Mouse (Mus musculus) small intestine, adult 2 months (tissue): ENCODE data around the gene Zfp661. TPM values are rescaled to one million over a fixed set of nuclear protein-coding genes. Genes with fewer than 3 reads are reported as not detected.

Experiments
- H3K27ac ChIP-seq: fragments of 200-500 bp; 2 replicates; pipeline ENCODE4 v1.5.1; 2012; ENCODE audit warnings: low read depth, low read length, control low read depth, inconsistent platforms; ENCODE audit not compliant: insufficient read depth
- H3K27me3 ChIP-seq: fragments of 200-500 bp; 2 replicates; pipeline ENCODE4 v1.6.1; 2012; ENCODE audit warnings: mild to moderate bottlenecking, moderate library complexity, low read length, inconsistent platforms; ENCODE audit not compliant: control insufficient read depth, insufficient read depth
- H3K36me3 ChIP-seq: fragments of 200-500 bp; 2 replicates; pipeline ENCODE4 v1.6.1; 2012; ENCODE audit warnings: mild to moderate bottlenecking, low read length, control low read depth, inconsistent platforms; ENCODE audit not compliant: control insufficient read depth, insufficient read depth
- H3K4me1 ChIP-seq: fragments of 200-500 bp; 2 replicates; pipeline ENCODE4 v1.6.1; 2012; ENCODE audit warnings: low read length, inconsistent platforms, mixed read lengths; ENCODE audit not compliant: control insufficient read depth, insufficient read depth, insufficient read length
- H3K4me3 ChIP-seq: fragments of 200-500 bp; 2 replicates; pipeline ENCODE4 v1.5.1; 2012; ENCODE audit warnings: low read depth, mild to moderate bottlenecking, control low read depth, inconsistent platforms, low read length, moderate library complexity
- CTCF ChIP-seq: fragments of 200-500 bp; IDR thresholded peaks from 2 replicates; pipeline ENCODE4 v1.5.1; 2012; ENCODE audit warnings: low read depth, mild to moderate bottlenecking, control low read depth, inconsistent platforms, low read length, moderate library complexity, mixed read lengths; ENCODE audit not compliant: insufficient replicate concordance, insufficient read length; ENCODE audit errors: extremely low read depth
- POLR2A ChIP-seq: fragments of 200-500 bp; IDR thresholded peaks from 2 replicates; pipeline ENCODE4 v1.6.1; 2012; ENCODE audit warnings: low read depth, mild to moderate bottlenecking, control low read depth, inconsistent platforms, low read length, moderate library complexity
- WGBS: fragments of 180-500 bp; shearing (Covaris S2); methylation state at CpG from one replicate; pipeline ENCODE4 v1.1.7; 2018; 5-methylcytosine and 5-hydroxymethylcytosine counted together
- polyA plus RNA-seq: library from polyadenylated mRNA; depleted of rRNA; stranded (reverse); fragments of >200 nt; gene quantifications from 2 replicates; pipeline ENCODE4 v1.2.3, GENCODE M21; 2012; rRNA removed

The Zfp661 gene
- polyA plus RNA-seq, 1 experiment: 0.62 TPM

GRCm38 (mm10) chr2:127535363-127535762 is 51.5 kb downstream of the Zfp661 start:
- Histone ChIP-seq H3K36me3 (no peaks in the 10 kb centered on the region), H3K4me3 (no peak overlapping the region), H3K27me3 (peaks cover under 1% of the 10 kb centered on the region; the same call in 1 of the 2 replicates), H3K27ac (no peak overlapping the region), H3K4me1 (no peaks in the 10 kb centered on the region)
- TF ChIP-seq POLR2A (no peak), CTCF (no peak)
- 74% methylated on average over 9 of the region's 9 CpGs for WGBS

- Histone ChIP-seq H3K27ac (no peak overlapping the region), H3K4me3 (no peak overlapping the region), H3K4me1 (no peaks in the 10 kb centered on the region), H3K27me3 (no peaks in the 10 kb centered on the region), H3K36me3 (no peaks in the 10 kb centered on the region)
- 15% methylated on average over 9 of the region's 9 CpGs for WGBS
- TF ChIP-seq CTCF (no peak), POLR2A (no peak)
Measured at GRCm38 (mm10) chr2:127532379-127532778, 54.5 kb downstream of the Zfp661 start.

GRCm38 (mm10) chr2:127531592-127531991 is 55.3 kb downstream of the Zfp661 start:
- Histone ChIP-seq H3K4me3 (no peak overlapping the region), H3K4me1 (no peaks in the 10 kb centered on the region), H3K27me3 (no peaks in the 10 kb centered on the region), H3K27ac (no peak overlapping the region), H3K36me3 (no peaks in the 10 kb centered on the region)
- 83% methylated on average over 2 of the region's 2 CpGs for WGBS
- TF ChIP-seq POLR2A: no peak
- no peak for TF ChIP-seq CTCF

GRCm38 (mm10) chr2:127530418-127530817 is 56.5 kb downstream of the Zfp661 start:
- Histone ChIP-seq H3K27ac (no peak overlapping the region), H3K4me3 (no peak overlapping the region), H3K4me1 (no peaks in the 10 kb centered on the region), H3K36me3 (no peaks in the 10 kb centered on the region), H3K27me3 (no peaks in the 10 kb centered on the region)
- 70% methylated on average over 3 of the region's 3 CpGs for WGBS
- TF ChIP-seq CTCF: no peak
- TF ChIP-seq POLR2A: no peak

- TF ChIP-seq CTCF (no peak), POLR2A (no peak)
- Histone ChIP-seq H3K4me1 (no peaks in the 10 kb centered on the region), H3K4me3 (no peak overlapping the region), H3K27ac (no peak overlapping the region), H3K36me3 (no peaks in the 10 kb centered on the region), H3K27me3 (no peaks in the 10 kb centered on the region)
- 70% methylated on average over 3 of the region's 3 CpGs for WGBS
Measured at GRCm38 (mm10) chr2:127525004-127525775, 61.7 kb downstream of the Zfp661 start.

Other genes with a start within 250 kb of the Zfp661 start
- not detected in 2 replicates for gene Astl, start 248.5 kb downstream of the Zfp661 start, polyA plus RNA-seq
- 0.48 and 0.53 TPM in 2 replicates for gene Adra2b, start 223.9 kb downstream of the Zfp661 start, polyA plus RNA-seq
- gene Gpat2, start 161.9 kb downstream of the Zfp661 start, polyA plus RNA-seq: 0.05 TPM in 1 of 2 replicates, not detected in the other
- 3.6 and 8.2 TPM in 2 replicates for gene Fahd2a, start 142.5 kb downstream of the Zfp661 start, polyA plus RNA-seq
- gene Kcnip3, start 65.0 kb downstream of the Zfp661 start, polyA plus RNA-seq: 0.81 and 2.4 TPM in 2 replicates
- 0.71 and 2.1 TPM in 2 replicates for gene Prom2, start 45.6 kb downstream of the Zfp661 start, polyA plus RNA-seq
- gene Mrps5, start 128 bp upstream of the Zfp661 start, polyA plus RNA-seq: 28.1 and 31.2 TPM in 2 replicates
- gene Mal, start 69.6 kb upstream of the Zfp661 start, polyA plus RNA-seq: 0.37 and 17.1 TPM in 2 replicates
- gene Mall, start 142.8 kb upstream of the Zfp661 start, polyA plus RNA-seq: 231 and 503 TPM in 2 replicates
- gene Nphp1, start 201.8 kb upstream of the Zfp661 start, polyA plus RNA-seq: 1.1 and 1.3 TPM in 2 replicates
- gene Mtln, start 205.4 kb upstream of the Zfp661 start, polyA plus RNA-seq: 55.9 and 60.7 TPM in 2 replicates
- 0.18 and 0.38 TPM in 2 replicates for gene Bub1, start 244.8 kb upstream of the Zfp661 start, polyA plus RNA-seq